Mouse (Mus musculus): ENCODE measurements around the gene Sergef. TPM values are rescaled to one million over a fixed set of nuclear protein-coding genes. Genes with fewer than 3 reads are reported as not detected.
A peak's percentile ranks its signal among the peaks of the same experiment; 100 is the strongest.

The Sergef gene
- polyA plus RNA-seq, 1 experiment from 2014 or later, result 34.5 TPM

GRCm38 (mm10) chr7:46447473-46448165, 192.0 kb downstream of the Sergef start:
- Histone ChIP-seq H3K4me1 (replicated peaks) (peaks cover 27% of the 10 kb centered on the region), H3K4me2 (no peak overlapping the region), H3K9me3 (no peaks in the 10 kb centered on the region), H3K36me3 (0 out of 2 replicates have a peak, but pooled peaks cover 2% of the 10 kb centered on the region), H3K27ac (peak overlapping the region; percentile 44), H3K4me3 (no peak overlapping the region), H3K9ac (peak overlapping the region; percentile 19; the same call in 1 of the 2 replicates), H3K27me3 (no peaks in the 10 kb centered on the region)
- 57% methylated on average over 9 of the region's 9 CpGs for WGBS
- ATAC-seq (ENCODE audit: low FRiP score), result no peak

GRCm38 (mm10) chr7:46445896-46446295, 193.7 kb downstream of the Sergef start:
- H3K36me3 ChIP-seq, result peaks cover 16% of the 10 kb centered on the region
- no peak overlapping the region for H3K27ac ChIP-seq
- WGBS, result 83% methylated on average over 6 of the region's 6 CpGs
- no peaks in the 10 kb centered on the region for H3K9me3 ChIP-seq
- no peaks in the 10 kb centered on the region for H3K27me3 ChIP-seq
- no peak for ATAC-seq (ENCODE audit: low FRiP score)
- no peak overlapping the region for H3K4me3 ChIP-seq
- H3K9ac ChIP-seq, result no peak overlapping the region
- peaks cover 27% of the 10 kb centered on the region for H3K4me1 ChIP-seq (replicated peaks)
- H3K4me2 ChIP-seq, result no peak overlapping the region

DNA sequence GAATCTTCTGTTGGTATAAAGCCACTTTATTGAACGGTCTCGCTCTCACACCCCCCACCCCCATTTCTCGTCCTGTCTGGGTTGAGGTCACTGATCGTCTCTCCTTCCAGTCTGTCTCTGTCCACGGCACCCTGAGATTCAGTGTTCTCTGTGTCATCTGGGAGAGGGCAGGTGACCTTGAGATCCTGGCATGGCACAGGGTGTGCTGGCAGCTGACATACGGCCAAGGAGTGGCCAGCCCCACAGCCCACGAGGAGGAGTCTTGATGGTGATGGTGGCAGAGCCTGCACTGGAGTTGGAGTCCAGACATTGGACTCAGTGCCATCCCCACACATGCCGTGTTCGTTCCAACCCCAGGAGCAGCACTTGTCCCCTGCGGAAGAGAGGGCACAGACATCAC, 196.4 kb downstream of the Sergef start:
- Histone ChIP-seq H3K27me3 (no peaks in the 10 kb centered on the region), H3K36me3 (peaks cover 23% of the 10 kb centered on the region), H3K4me3 (no peak overlapping the region), H3K9me3 (no peaks in the 10 kb centered on the region), H3K27ac (no peak overlapping the region), H3K4me1 (replicated peaks) (peaks cover 10% of the 10 kb centered on the region), H3K9ac (no peak overlapping the region), H3K4me2 (no peak overlapping the region)
- WGBS, result 86% methylated on average over 10 of the region's 10 CpGs
- ATAC-seq (ENCODE audit: low FRiP score), result no peak

DNA sequence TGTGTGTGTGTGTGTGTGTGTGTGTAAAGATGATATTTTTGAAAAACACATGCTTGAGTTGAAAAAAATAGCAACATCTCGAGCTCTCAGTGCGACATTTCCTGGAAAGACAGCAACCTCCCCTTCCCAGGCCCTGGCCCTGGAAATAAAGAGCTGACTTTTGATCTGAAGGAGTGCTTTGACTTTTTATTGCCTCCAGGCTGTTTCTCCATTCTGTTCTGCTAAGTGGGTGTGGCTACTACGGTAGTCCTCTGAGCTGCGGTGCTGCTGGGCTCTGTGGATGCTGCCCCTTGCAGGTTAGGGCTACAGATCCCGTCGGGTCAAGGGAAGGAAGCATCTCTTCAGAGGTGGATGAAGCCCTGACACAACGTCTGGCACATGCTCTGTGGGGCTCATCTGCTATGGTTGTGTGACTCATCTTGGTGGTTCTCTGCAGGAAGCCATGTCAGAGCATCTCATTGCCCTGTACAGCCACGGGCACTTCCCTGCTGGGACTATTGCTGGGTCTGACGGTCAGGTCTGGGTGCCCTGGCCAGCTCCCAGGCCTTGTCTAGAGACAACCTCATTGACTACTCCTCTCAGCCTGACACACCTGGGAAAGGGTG, 201.0 kb downstream of the Sergef start:
- peaks cover 3% of the 10 kb centered on the region for H3K4me1 ChIP-seq (replicated peaks)
- no peak overlapping the region for H3K4me3 ChIP-seq
- no peaks in the 10 kb centered on the region for H3K9me3 ChIP-seq
- H3K9ac ChIP-seq, result no peak overlapping the region
- peaks cover 54% of the 10 kb centered on the region for H3K36me3 ChIP-seq
- no peak overlapping the region for H3K27ac ChIP-seq
- no peak for ATAC-seq (ENCODE audit: low FRiP score)
- H3K4me2 ChIP-seq, result no peak overlapping the region
- H3K27me3 ChIP-seq, result no peaks in the 10 kb centered on the region
- 55% methylated on average over 9 of the region's 9 CpGs for WGBS

DNA sequence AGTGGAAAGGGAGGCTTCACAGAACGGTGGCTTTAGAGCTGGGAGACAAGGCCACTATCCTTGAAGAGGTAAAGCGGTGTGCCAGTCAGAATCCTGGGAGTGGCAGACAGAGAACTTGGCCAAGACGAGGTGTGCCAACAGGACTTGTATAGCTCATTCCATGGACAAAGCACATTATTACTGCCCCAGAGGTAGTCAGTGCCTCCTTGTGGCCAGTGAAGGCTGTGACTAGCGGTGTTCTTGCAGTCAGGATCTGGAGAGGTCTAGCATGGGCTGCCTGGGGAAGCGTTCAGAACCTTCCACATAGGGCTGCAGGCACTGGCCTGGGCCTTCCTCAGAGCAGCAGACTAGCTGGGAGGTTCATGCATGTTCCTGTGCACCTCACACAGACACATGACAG, 203.8 kb downstream of the Sergef start:
- H3K4me3 ChIP-seq, result no peak overlapping the region
- no peak overlapping the region for H3K4me2 ChIP-seq
- peaks cover 8% of the 10 kb centered on the region for H3K4me1 ChIP-seq (replicated peaks)
- peaks cover 43% of the 10 kb centered on the region for H3K36me3 ChIP-seq
- H3K9me3 ChIP-seq, result no peaks in the 10 kb centered on the region
- no peaks in the 10 kb centered on the region for H3K27me3 ChIP-seq
- no peak overlapping the region for H3K9ac ChIP-seq
- 93% methylated on average over 5 of the region's 5 CpGs for WGBS
- no peak overlapping the region for H3K27ac ChIP-seq
- ATAC-seq (ENCODE audit: low FRiP score), result no peak

DNA sequence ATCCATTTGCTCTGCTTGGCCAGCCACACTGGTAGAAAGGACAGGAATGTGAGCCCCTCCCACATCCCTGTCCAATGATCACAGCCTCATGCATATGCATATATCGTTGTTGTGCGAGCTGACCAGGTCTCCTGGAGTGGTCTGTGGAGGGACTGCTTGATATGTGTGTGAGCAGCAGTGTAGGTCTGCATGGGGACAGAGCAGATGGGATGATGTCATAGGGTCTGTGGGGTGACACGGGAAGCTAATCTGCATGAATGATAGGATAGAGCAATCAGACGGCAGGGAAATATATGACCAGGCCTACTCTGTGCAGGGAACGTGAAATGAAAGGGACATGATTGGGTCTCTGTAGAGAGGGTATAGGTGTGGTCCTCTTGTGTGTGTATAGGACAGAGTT, 205.7 kb downstream of the Sergef start:
- Histone ChIP-seq H3K9me3 (no peaks in the 10 kb centered on the region), H3K9ac (no peak overlapping the region), H3K4me2 (no peak overlapping the region), H3K4me1 (replicated peaks) (peaks cover 8% of the 10 kb centered on the region), H3K36me3 (peaks cover 42% of the 10 kb centered on the region), H3K4me3 (no peak overlapping the region), H3K27ac (no peak overlapping the region), H3K27me3 (no peaks in the 10 kb centered on the region)
- WGBS, result 29% methylated on average over 5 of the region's 5 CpGs
- ATAC-seq (ENCODE audit: low FRiP score), result peak; percentile 57

DNA sequence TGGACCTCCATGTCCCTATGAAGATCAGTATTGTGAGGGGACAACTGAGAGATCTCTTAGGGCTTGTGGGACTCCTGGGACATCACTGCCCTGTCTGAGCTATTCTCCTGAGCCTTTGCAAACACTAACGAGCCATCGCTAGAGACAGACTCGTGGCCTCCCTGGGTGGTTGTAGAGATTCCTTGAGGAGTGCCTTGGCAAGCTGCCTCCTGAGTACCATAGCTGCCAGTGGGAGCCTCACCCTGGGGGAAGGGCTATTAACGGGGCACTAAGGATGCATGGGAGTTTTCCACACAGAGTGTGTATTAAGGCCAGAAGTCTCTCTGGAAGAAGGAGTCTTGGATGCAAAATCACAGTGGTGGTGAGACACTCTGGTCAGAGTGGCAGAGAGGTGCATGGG, 214.6 kb downstream of the Sergef start:
- 57% methylated on average over 4 of the region's 4 CpGs for WGBS
- ATAC-seq (ENCODE audit: low FRiP score), result no peak

GRCm38 (mm10) chr7:46423951-46424350, 215.7 kb downstream of the Sergef start:
- no peaks in the 10 kb centered on the region for H3K9me3 ChIP-seq
- no peak overlapping the region for H3K4me3 ChIP-seq
- ATAC-seq (ENCODE audit: low FRiP score), result no peak
- H3K9ac ChIP-seq, result no peak overlapping the region
- no peak overlapping the region for H3K27ac ChIP-seq
- 73% methylated on average over 3 of the region's 3 CpGs for WGBS
- H3K4me2 ChIP-seq, result no peak overlapping the region
- peaks cover 16% of the 10 kb centered on the region for H3K36me3 ChIP-seq
- no peaks in the 10 kb centered on the region for H3K27me3 ChIP-seq
- H3K4me1 ChIP-seq (replicated peaks), result peaks cover 56% of the 10 kb centered on the region

More for the DNA sequence above, 214.6 kb downstream of the Sergef start:
- Histone ChIP-seq H3K9me3 (no peaks in the 10 kb centered on the region), H3K4me1 (replicated peaks) (peaks cover 52% of the 10 kb centered on the region), H3K27ac (no peak overlapping the region), H3K4me3 (no peak overlapping the region), H3K4me2 (no peak overlapping the region), H3K27me3 (no peaks in the 10 kb centered on the region), H3K9ac (no peak overlapping the region), H3K36me3 (peaks cover 21% of the 10 kb centered on the region)

DNA sequence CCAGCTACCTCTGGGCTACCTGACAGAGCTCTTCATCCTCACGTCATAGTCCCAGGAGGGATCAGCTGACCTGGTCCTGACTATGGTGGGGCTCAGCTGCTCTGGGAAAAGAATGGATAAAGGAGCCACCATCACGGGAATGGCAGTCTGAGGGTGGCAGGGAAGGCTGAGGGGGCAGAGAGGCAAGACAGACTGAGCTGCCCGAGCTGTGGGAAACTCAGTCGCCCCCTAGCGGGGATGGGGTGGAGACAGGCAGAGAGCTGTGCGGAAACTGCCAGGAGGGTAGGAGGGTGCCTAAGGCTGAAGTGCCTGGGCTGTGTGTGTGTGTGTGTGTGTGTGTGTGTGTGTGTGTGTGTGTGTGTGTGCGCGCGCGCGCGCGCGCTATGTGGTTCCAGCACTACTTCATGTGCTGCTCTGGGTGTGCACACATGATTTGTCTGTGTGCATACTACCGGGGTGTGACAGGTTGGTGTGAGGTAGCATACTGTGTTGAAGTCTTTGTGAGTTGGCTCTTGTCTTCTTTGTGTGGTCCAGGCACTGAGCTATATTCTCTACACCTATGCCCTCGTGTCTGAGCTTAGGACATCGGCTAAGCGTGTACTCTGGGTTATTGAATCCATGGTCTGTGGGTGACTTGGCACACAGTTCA, 216.7 kb downstream of the Sergef start:
- no peaks in the 10 kb centered on the region for H3K27me3 ChIP-seq
- no peak overlapping the region for H3K9ac ChIP-seq
- H3K9me3 ChIP-seq, result no peaks in the 10 kb centered on the region
- H3K4me1 ChIP-seq (replicated peaks), result peaks cover 65% of the 10 kb centered on the region
- 45% methylated on average over 18 of the region's 18 CpGs for WGBS
- ATAC-seq (ENCODE audit: low FRiP score), result peak; percentile 52; the same call in 1 of the 2 replicates
- H3K4me2 ChIP-seq, result peak overlapping the region; percentile 39
- H3K4me3 ChIP-seq, result no peak overlapping the region
- H3K27ac ChIP-seq, result peak overlapping the region; percentile 82
- peaks cover 7% of the 10 kb centered on the region for H3K36me3 ChIP-seq

DNA sequence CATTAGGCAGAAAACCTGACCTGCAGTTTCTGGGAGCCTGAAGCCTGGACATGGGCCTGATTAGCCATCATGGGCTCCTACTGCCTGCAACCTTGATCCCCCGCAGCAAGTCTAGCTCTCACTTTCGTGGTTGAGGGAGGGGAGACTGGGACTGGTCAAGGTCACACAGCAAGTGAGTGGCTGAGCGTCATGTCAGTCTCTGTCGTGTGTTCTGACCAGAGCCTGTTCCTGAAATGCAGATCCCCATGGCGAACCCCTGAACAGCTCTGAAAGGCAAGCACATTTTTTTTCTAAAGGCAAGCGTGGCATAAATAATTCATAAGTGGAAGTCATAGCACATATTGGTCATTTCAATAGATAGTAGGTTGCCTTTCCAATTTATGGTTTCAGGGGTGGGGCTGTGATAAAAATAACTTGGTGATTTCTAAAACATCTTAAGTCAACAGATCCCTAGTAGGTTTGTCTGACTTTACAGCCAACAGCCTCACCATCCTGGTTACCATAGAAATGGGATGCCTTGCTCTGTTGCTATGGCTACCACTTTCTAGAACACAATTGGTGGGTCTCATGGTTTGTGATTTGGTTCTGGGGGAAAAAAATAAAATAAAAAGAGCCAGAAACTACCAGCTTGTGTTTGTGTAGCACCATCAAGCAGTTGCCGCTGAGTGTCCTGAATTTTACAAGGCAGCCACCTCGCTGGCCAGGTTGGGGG, 217.4 kb downstream of the Sergef start:
- Histone ChIP-seq H3K4me2 (peak overlapping the region; percentile 39), H3K27me3 (no peaks in the 10 kb centered on the region), H3K9ac (peak overlapping the region; percentile 39), H3K9me3 (no peaks in the 10 kb centered on the region), H3K36me3 (peaks cover under 1% of the 10 kb centered on the region; the same call in 1 of the 2 replicates), H3K4me1 (replicated peaks) (peaks cover 65% of the 10 kb centered on the region), H3K27ac (peak overlapping the region; percentile 82), H3K4me3 (no peak overlapping the region)
- peak; percentile 59; the same call in 1 of the 2 replicates for ATAC-seq (ENCODE audit: low FRiP score)
- 29% methylated on average over 8 of the region's 8 CpGs for WGBS

DNA sequence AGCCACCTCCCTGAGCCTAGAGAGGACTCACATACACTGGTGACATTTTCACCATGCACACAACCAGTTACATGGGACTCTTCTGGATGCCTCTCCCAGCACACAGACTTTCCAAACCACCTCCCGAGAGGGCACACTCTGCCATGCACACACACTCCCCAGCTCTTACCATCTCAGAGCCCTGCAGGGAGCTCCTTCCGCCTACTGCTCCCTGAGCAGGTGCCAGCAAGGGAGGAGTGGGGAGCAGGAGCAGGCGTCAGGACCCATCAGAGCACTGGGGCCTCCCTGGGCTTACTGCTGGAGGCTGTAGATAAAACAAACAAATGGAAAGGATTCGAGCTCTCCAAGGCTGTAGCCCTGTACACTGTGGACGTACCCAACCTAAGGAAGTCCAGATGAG, 218.1 kb downstream of the Sergef start:
- Histone ChIP-seq H3K9ac (peak overlapping the region; percentile 39; the same call in 1 of the 2 replicates), H3K4me3 (no peak overlapping the region), H3K9me3 (no peaks in the 10 kb centered on the region), H3K27ac (peak overlapping the region; percentile 73), H3K36me3 (no peaks in the 10 kb centered on the region), H3K4me2 (no peak overlapping the region), H3K27me3 (no peaks in the 10 kb centered on the region), H3K4me1 (replicated peaks) (peaks cover 68% of the 10 kb centered on the region)
- ATAC-seq (ENCODE audit: low FRiP score), result 0 out of 2 replicates have a peak, but pooled peaks have one; percentile 8
- 43% methylated on average over 5 of the region's 5 CpGs for WGBS

DNA sequence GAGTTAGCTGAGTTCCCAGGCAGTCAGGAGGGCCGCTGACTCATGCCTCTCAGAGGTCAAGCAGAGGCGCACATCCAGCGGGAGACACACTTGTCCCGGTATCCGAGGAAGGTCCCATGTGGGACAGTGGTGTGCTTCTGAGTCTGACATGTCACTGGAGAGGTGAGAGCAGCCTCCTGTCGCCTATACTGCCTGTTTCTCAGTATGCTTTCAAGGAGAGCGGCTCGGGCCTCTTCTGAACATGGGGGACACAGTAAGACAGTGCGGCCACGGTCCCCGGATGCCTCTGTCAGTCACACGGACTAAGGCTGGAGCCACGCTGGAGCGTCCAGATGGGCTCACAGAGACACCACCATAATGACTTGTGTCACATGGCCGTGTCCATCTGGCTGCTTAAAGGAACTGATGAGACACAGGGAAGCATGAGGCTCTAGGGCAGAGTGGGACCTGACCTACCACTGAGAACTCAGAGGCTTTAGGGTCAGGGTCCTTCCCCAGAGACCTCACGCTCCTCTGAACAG, 221.4 kb downstream of the Sergef start:
- Histone ChIP-seq H3K4me1 (replicated peaks) (peaks cover 52% of the 10 kb centered on the region), H3K4me3 (no peak overlapping the region), H3K9ac (no peak overlapping the region), H3K27me3 (0 out of 2 replicates have a peak, but pooled peaks cover 3% of the 10 kb centered on the region), H3K9me3 (no peaks in the 10 kb centered on the region), H3K36me3 (no peaks in the 10 kb centered on the region), H3K4me2 (no peak overlapping the region), H3K27ac (no peak overlapping the region)
- ATAC-seq (ENCODE audit: low FRiP score), result no peak
- WGBS, result 58% methylated on average over 16 of the region's 16 CpGs

Measured in hindbrain, embryonic 13.5 days (tissue).